Comparison of ENCODE assay signal across 9 mouse cellular contexts in the genomic region with DNA sequence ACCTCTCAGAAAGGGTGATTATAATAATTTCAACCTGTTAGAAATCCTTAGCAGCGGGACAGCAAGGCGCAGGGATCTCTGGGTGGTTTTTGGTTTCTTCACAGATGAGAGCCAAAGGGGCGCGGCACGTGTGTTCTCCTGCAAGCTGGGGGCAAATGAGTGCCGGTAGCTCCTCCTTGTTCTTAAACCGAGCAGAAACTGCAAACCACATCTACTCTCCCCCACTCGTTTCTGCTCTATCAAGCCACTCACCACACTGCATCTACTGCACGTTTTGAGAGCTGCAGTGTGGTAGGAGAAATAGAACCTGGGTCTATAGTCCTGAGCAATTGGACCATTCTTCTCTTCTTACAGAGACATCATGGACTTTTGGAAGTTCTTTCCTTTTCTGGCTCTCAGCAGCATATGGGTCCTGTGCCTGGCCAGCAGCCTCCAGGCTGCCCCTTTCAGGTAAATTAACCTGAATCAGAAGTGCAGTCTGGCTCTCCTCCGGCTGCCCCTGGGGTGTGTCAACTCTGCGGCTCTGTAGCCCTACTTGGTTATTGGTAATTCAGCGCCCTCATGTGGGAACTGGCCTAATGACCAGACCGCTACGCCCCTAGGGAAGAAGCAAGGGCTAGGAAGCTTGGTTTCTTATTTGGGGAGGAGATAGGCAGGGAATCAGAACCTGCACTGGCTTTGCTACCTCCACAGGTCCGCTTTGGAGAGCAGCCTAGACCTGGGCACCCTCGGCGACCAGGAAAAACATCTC. TPM values are rescaled to one million over a fixed set of nuclear protein-coding genes. Genes with fewer than 3 reads are reported as not detected.
DNase-seq lines count a peak whose midpoint lies in the region; ATAC-seq lines count a peak whose summit lies in the region.
"Had no signal": no experiment of that assay in that cellular context is flagged by ENCODE, and none has a peak within 500 bp of the region (broad histone marks: within the 10 kb centered on the region; RNA-seq: fewer than 3 reads in every experiment).

No protein-coding gene starts in this region.

- H3K36me3 ChIP-seq in embryonic facial prominence, embryonic 15.5 days: no peaks in the 10 kb centered on the region
- no peaks in the 10 kb centered on the region for H3K36me3 ChIP-seq in hindbrain, embryonic 14.5 days (replicated peaks; ENCODE audit: control insufficient read depth, insufficient read depth)
- no peaks in the 10 kb centered on the region for H3K36me3 ChIP-seq in limb, embryonic 15.5 days
- H3K36me3 ChIP-seq: G1E had no signal

- H3K4me3 ChIP-seq in embryonic facial prominence, embryonic 15.5 days (replicated peaks): peak overlapping the region; percentile 23; the same call in 1 of the 2 replicates
- H3K4me3 ChIP-seq in hindbrain, embryonic 14.5 days (replicated peaks; ENCODE audit: low read length): peak overlapping the region; percentile 12
- H3K4me3 ChIP-seq in limb, embryonic 15.5 days: peak overlapping the region; percentile 9

- peak; percentile 9 for DNase-seq in cerebellum, adult 8-10 months
- DNase-seq in cerebellum, adult 11 months: no peak
- DNase-seq in adipocyte (ENCODE audit: low spot score): peak; percentile 27
- DNase-seq in hindbrain, embryonic 14.5 days (ENCODE audit: low spot score): peak; percentile 46
- DNase-seq in neural tube, embryonic 10.5 days (ENCODE audit: extremely low spot score, low spot score): peak; percentile 33
- DNase-seq in c-Kit-positive CD71-positive TER-119-positive erythroid progenitor cells, embryonic 14.5 days (ENCODE audit: low spot score): no peak

- 4% methylated on average over 17 of the region's 17 CpGs for WGBS in embryonic facial prominence, embryonic 15.5 days
- 4% methylated on average over 17 of the region's 17 CpGs for WGBS in hindbrain, embryonic 14.5 days
- WGBS in limb, embryonic 15.5 days: 3% methylated on average over 17 of the region's 17 CpGs

- peak overlapping the region; percentile 32 for H3K4me2 ChIP-seq in embryonic facial prominence, embryonic 15.5 days (replicated peaks)
- H3K4me2 ChIP-seq in hindbrain, embryonic 14.5 days (replicated peaks): peak overlapping the region; percentile 41
- peak overlapping the region; percentile 28 for H3K4me2 ChIP-seq in limb, embryonic 15.5 days

- H3K27ac ChIP-seq in embryonic facial prominence, embryonic 15.5 days (replicated peaks): no peak overlapping the region
- no peak overlapping the region for H3K27ac ChIP-seq in hindbrain, embryonic 14.5 days
- H3K27ac ChIP-seq in limb, embryonic 15.5 days: no peak overlapping the region

- H3K9me3 ChIP-seq in embryonic facial prominence, embryonic 15.5 days (replicated peaks): no peaks in the 10 kb centered on the region
- H3K9me3 ChIP-seq in hindbrain, embryonic 14.5 days (ENCODE audit: control insufficient read depth, low read length): no peaks in the 10 kb centered on the region
- no peaks in the 10 kb centered on the region for H3K9me3 ChIP-seq in limb, embryonic 15.5 days
- H3K9me3 ChIP-seq: G1E had no signal

- peaks cover 42% of the 10 kb centered on the region for H3K27me3 ChIP-seq in embryonic facial prominence, embryonic 15.5 days
- peaks cover 36% of the 10 kb centered on the region for H3K27me3 ChIP-seq in hindbrain, embryonic 14.5 days (ENCODE audit: control insufficient read depth, insufficient read depth, low read length)
- H3K27me3 ChIP-seq in limb, embryonic 15.5 days: peaks cover 42% of the 10 kb centered on the region

- H3K4me1 ChIP-seq in embryonic facial prominence, embryonic 15.5 days: peaks cover 19% of the 10 kb centered on the region
- peaks cover 9% of the 10 kb centered on the region for H3K4me1 ChIP-seq in hindbrain, embryonic 14.5 days (replicated peaks; ENCODE audit: control insufficient read depth, insufficient read depth, low read length)
- H3K4me1 ChIP-seq in limb, embryonic 15.5 days: peaks cover 19% of the 10 kb centered on the region

- 0 out of 2 replicates have a peak, but pooled peaks have one; percentile 34 for ATAC-seq in embryonic facial prominence, embryonic 15.5 days (ENCODE audit: insufficient number of reproducible peaks, low FRiP score, low TSS enrichment, low read depth)
- peak; percentile 53; the same call in 1 of the 2 replicates for ATAC-seq in hindbrain, embryonic 14.5 days (ENCODE audit: low FRiP score)
- no peak for ATAC-seq in limb, embryonic 15.5 days (ENCODE audit: insufficient number of reproducible peaks, low FRiP score, low TSS enrichment, low read depth)

- no peak overlapping the region for H3K9ac ChIP-seq in embryonic facial prominence, embryonic 15.5 days
- H3K9ac ChIP-seq in hindbrain, embryonic 14.5 days: no peak overlapping the region
- H3K9ac ChIP-seq in limb, embryonic 15.5 days: no peak overlapping the region

RNA-seq across cellular contexts. Expression of a gene that starts 1.1 kb away (rescaled TPM):
- polyA plus RNA-seq in embryonic facial prominence, embryonic 15.5 days (2015; fragmentation: Nextera tagmentation; extraction: Ambion mirVana): 2.2 and 2.3 TPM in 2 replicates
- polyA plus RNA-seq in hindbrain, embryonic 14.5 days (2014; fragmentation: Nextera tagmentation; extraction: Ambion mirVana): 11.2 and 11.6 TPM in 2 replicates
- polyA plus RNA-seq in limb, embryonic 15.5 days (2015; fragmentation: Nextera tagmentation; extraction: Ambion mirVana): 0.46 and 0.50 TPM in 2 replicates
- polyA plus RNA-seq: G1E had no signal

RNA-seq across cellular contexts. Expression of a gene that starts 23.9 kb away (rescaled TPM):
- 13.6 and 14.7 TPM in 2 replicates for polyA plus RNA-seq in embryonic facial prominence, embryonic 15.5 days (2015; fragmentation: Nextera tagmentation; extraction: Ambion mirVana)
- 2.9 and 3.1 TPM in 2 replicates for polyA plus RNA-seq in hindbrain, embryonic 14.5 days (2014; fragmentation: Nextera tagmentation; extraction: Ambion mirVana)
- 9.9 TPM in 2 replicates for polyA plus RNA-seq in limb, embryonic 15.5 days (2015; fragmentation: Nextera tagmentation; extraction: Ambion mirVana)
- polyA plus RNA-seq: G1E had no signal

Comparison
In these comparisons a context has a peak if more than half of its experiments do, and no peak if none do; other contexts are left out.
1. DNase-seq: peak in cerebellum, adult 8-10 months (single experiment), adipocyte (single experiment), hindbrain, embryonic 14.5 days (single experiment) and neural tube, embryonic 10.5 days (single experiment); none in cerebellum, adult 11 months (single experiment) and c-Kit-positive CD71-positive TER-119-positive erythroid progenitor cells, embryonic 14.5 days (single experiment).
2. Peak in every context shown above with its lines, with median percentiles within 50 percentile points of each other: H3K4me2 ChIP-seq and H3K4me3 ChIP-seq.